Mouse (Mus musculus) ovary, postnatal 14 days (tissue): Measurements from ENCODE around the gene Gm9268.
"Not testable (repeated sequence)": the region's sequence is repeated elsewhere in the genome, so short reads cannot be mapped to it uniquely, and the experiment has no call there.

ENCODE experiments used
- DNase-seq: peaks from one replicate; pipeline ENCODE4 v3.0.0; 2022; ENCODE audit warnings: low spot score

Gene Gm9268

GRCm38 (mm10) chr7:43018465-43018864 lies at the start of gene Gm9268:
Gm9268 (plus strand) TSS chr7:43018765.
- not testable (repeated sequence) for DNase-seq

DNA sequence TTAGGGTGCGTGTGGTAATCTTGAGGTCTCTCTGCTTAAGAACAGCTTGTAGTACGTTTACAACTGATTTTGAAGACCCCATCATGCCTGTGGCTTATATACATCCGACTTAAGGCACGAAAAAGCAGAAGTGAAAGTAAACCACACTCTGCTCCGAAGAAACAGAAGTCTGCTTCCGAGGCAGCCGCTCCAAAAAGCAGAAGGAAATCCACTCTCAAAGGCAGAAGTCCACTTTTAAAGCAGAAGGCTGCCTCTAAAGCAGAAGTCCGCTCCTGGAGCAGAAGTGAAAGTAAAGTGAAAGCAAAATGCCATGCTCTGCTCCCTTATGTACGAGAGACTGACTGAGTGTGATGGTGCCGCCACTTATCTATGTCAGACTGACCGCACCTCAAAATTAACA lies 38.5 kb upstream of the Gm9268 start:
- no peak for DNase-seq

GRCm38 (mm10) chr7:42980739-42981138 lies 37.8 kb upstream of the Gm9268 start:
- no peak for DNase-seq

DNA sequence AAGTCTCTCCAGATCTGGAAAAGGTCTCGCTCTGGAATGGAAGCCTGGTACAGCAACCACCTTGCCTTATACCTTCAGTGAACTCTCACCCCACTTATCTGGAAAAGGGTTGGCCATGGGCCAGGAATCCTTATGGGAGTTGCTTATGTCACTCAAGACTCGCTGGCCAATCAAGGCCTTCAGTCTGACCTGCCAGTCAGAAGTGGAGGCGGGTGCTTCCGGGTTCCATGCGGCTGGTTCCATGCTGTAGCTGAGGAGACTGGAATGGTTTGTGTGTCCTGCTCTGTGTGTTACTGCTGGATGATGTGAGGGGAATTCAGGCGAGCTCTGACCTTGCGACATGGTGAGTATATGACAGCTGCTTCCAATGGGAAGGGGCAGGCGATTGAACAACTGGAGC lies 59.3 kb downstream of the Gm9268 start:
- no peak for DNase-seq
